Mouse (Mus musculus): ENCODE measurements around the gene Stat6. TPM values are rescaled to one million over a fixed set of nuclear protein-coding genes. Genes with fewer than 3 reads are reported as not detected.

Stat6 gene
- 5.8 and 5.9 TPM in 2 replicates for polyA plus RNA-seq (2015; fragmentation: Nextera tagmentation; extraction: Ambion mirVana)

DNA sequence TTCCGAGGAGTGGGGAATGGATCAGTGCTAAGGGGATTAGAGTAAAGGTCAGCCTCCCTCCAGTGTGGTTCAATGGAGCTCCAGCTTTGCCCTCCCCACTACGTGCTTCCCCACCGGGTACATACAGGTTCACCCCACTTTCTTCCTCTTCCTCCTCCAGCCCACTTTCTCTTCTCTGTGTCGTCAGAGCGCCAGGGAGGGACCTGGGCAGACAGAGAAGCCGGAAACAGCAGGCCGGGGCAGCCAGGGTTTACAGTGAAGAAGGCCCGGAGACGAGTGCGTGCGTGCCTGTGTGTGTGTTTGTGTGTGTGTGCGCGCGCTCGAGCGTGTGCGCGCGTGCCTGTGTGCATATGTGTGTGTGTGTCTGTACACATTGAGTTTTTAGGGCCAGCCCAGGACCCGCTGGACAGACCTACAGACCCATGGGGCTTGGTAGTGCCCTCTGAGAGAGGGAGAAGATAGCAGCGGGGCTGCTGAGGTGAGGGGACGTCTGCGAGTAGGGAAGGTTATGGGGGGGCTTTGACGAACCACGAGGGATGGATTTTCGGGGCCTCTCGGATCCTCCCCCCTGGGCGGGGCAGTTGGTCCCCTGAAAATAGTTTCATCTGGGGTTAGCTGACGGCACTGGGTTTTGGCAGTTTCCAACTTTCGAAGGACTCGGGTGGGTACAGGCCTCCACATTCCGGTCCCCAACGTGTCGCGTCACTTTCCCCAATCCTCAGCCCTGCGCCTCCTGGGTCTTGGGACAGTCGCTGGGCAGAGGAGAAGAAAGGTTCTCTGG, at the start of gene Stat6:
Gene Stat6 (plus strand): TSS at position 215 of the 781 bp plus-strand sequence.
- peak within 1 kb of the TSS; percentile 32 for H3K4me3 ChIP-seq
- H3K36me3 ChIP-seq (replicated peaks) = no peaks in the 10 kb centered on the region
- no peaks in the 10 kb centered on the region for H3K9me3 ChIP-seq
- 0 out of 2 replicates have a peak within 1 kb of the TSS, but pooled peaks have one; percentile 38 for H3K27ac ChIP-seq
- H3K9ac ChIP-seq = peak within 1 kb of the TSS; percentile 16; the same call in 1 of the 2 replicates
- H3K4me2 ChIP-seq = peak within 1 kb of the TSS; percentile 50
- H3K4me1 ChIP-seq = peaks cover 20% of the 10 kb centered on the region
- ATAC-seq (replicated peaks) = peak; percentile 54
- WGBS = 6% methylated on average over 37 of the region's 37 CpGs
- H3K27me3 ChIP-seq (replicated peaks) = peaks cover 28% of the 10 kb centered on the region

- Histone ChIP-seq H3K27ac (no peak overlapping the region), H3K4me2 (no peak overlapping the region), H3K4me3 (no peak overlapping the region), H3K36me3 (replicated peaks) (peaks cover 64% of the 10 kb centered on the region), H3K27me3 (replicated peaks) (no peaks in the 10 kb centered on the region), H3K9ac (no peak overlapping the region), H3K4me1 (peaks cover 9% of the 10 kb centered on the region; the same call in 1 of the 2 replicates), H3K9me3 (no peaks in the 10 kb centered on the region)
- 88% methylated on average over 8 of the region's 8 CpGs for WGBS
- ATAC-seq (replicated peaks) = no peak
These were observed 48.4 kb upstream of the Stat6 start for GRCm38 (mm10) chr10:127594405-127594804.

- no peaks in the 10 kb centered on the region for H3K27me3 ChIP-seq (replicated peaks)
- ATAC-seq (replicated peaks) = no peak
- peaks cover 58% of the 10 kb centered on the region for H3K36me3 ChIP-seq (replicated peaks)
- no peak overlapping the region for H3K9ac ChIP-seq
- H3K4me1 ChIP-seq = peaks cover 9% of the 10 kb centered on the region; the same call in 1 of the 2 replicates
- no peaks in the 10 kb centered on the region for H3K9me3 ChIP-seq
- H3K27ac ChIP-seq = no peak overlapping the region
- H3K4me3 ChIP-seq = no peak overlapping the region
- 93% methylated on average over 30 of the region's 30 CpGs for WGBS
- H3K4me2 ChIP-seq = no peak overlapping the region
These were observed 47.7 kb upstream of the Stat6 start for GRCm38 (mm10) chr10:127594930-127595715.

GRCm38 (mm10) chr10:127596321-127596941, 46.4 kb upstream of the Stat6 start:
- Histone ChIP-seq H3K4me2 (no peak overlapping the region), H3K27ac (peak overlapping the region; percentile 54), H3K4me1 (peaks cover 9% of the 10 kb centered on the region; the same call in 1 of the 2 replicates), H3K9ac (no peak overlapping the region), H3K4me3 (no peak overlapping the region), H3K9me3 (no peaks in the 10 kb centered on the region), H3K36me3 (replicated peaks) (peaks cover 51% of the 10 kb centered on the region), H3K27me3 (replicated peaks) (no peaks in the 10 kb centered on the region)
- peak; percentile 28; the same call in 1 of the 2 replicates for ATAC-seq (replicated peaks)
- WGBS = 56% methylated on average over 7 of the region's 7 CpGs

DNA sequence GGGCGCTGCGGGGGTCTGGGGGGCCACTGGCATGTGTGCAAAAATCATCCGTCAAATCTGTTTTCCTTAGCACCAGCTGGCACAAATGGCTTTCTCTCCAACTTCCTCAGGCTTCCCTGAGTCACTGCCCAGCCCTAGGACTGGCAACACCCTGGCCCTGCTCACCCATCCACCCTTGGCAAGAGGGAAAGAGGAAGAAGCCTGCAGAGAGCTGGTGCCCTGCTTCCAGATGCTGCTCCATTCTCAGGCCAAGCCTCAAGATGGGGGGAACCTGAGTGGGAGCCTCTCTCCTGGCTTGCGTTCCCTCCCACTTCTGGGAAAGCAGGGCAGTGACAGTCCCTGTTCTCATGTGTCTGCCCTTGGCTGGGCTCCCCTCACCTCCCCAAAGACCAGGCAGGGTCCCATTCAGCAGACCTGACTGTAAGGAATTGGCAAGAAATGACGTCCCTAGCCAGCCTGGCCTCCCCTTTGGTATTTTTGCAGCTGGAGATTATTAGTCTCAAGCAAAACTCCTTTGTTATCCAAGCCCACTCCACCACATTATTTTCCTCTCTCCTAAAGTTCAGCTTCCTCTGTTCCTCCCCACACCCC, 45.4 kb upstream of the Stat6 start:
- H3K36me3 ChIP-seq (replicated peaks) = peaks cover 42% of the 10 kb centered on the region
- no peak overlapping the region for H3K9ac ChIP-seq
- no peak overlapping the region for H3K27ac ChIP-seq
- ATAC-seq (replicated peaks) = no peak
- no peaks in the 10 kb centered on the region for H3K27me3 ChIP-seq (replicated peaks)
- WGBS = 79% methylated on average over 5 of the region's 5 CpGs
- H3K4me3 ChIP-seq = no peak overlapping the region
- H3K9me3 ChIP-seq = no peaks in the 10 kb centered on the region
- H3K4me1 ChIP-seq = peaks cover 9% of the 10 kb centered on the region; the same call in 1 of the 2 replicates
- no peak overlapping the region for H3K4me2 ChIP-seq

DNA sequence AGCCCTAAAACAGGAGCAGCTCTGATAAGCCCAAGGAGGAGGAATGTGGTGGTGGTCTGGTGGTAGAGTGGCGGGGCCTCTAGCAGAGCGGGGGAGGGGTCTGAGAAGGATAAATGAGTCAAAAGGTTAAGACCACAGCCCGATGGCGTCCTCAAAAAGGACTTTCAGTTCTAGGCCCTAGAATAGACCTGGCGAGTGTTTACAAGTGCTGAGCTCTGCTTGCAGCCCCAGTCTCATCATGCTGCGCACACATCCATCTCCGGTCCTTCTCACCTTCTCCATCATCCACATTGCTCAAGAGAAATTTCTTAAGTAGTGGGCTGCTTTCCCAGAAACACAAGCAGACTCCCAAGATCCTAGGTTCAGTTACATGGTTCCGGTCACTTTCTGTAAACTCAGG, 44.2 kb upstream of the Stat6 start:
- H3K36me3 ChIP-seq (replicated peaks) = peaks cover 35% of the 10 kb centered on the region
- H3K9ac ChIP-seq = no peak overlapping the region
- no peaks in the 10 kb centered on the region for H3K27me3 ChIP-seq (replicated peaks)
- no peak overlapping the region for H3K27ac ChIP-seq
- no peak overlapping the region for H3K4me2 ChIP-seq
- WGBS = 64% methylated on average over 8 of the region's 8 CpGs
- no peak for ATAC-seq (replicated peaks)
- peaks cover 9% of the 10 kb centered on the region; the same call in 1 of the 2 replicates for H3K4me1 ChIP-seq
- no peaks in the 10 kb centered on the region for H3K9me3 ChIP-seq
- no peak overlapping the region for H3K4me3 ChIP-seq

DNA sequence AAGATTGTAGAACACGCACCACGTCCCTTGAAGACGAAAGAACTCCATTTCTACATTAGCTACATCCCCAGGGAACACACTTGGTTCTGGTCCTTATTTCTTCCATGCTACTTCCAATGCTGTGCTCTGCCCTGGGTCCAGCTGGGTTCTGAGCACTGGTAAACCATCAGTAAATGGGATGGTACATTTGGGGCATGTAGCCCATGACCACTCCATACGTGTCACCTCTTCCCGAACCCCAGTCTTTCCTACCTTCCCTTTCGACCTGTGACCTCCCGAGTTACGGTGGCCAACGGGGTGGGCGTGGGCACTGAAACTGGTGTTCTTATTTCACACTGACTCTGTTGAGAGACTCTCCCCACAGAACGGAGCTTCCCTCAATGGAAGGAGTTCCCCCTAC, 43.5 kb upstream of the Stat6 start:
- H3K4me2 ChIP-seq = no peak overlapping the region
- WGBS = 89% methylated on average over 11 of the region's 11 CpGs
- no peaks in the 10 kb centered on the region for H3K9me3 ChIP-seq
- no peaks in the 10 kb centered on the region for H3K27me3 ChIP-seq (replicated peaks)
- no peak overlapping the region for H3K4me3 ChIP-seq
- peaks cover 35% of the 10 kb centered on the region for H3K36me3 ChIP-seq (replicated peaks)
- no peak for ATAC-seq (replicated peaks)
- no peak overlapping the region for H3K27ac ChIP-seq
- peaks cover 9% of the 10 kb centered on the region; the same call in 1 of the 2 replicates for H3K4me1 ChIP-seq
- no peak overlapping the region for H3K9ac ChIP-seq

DNA sequence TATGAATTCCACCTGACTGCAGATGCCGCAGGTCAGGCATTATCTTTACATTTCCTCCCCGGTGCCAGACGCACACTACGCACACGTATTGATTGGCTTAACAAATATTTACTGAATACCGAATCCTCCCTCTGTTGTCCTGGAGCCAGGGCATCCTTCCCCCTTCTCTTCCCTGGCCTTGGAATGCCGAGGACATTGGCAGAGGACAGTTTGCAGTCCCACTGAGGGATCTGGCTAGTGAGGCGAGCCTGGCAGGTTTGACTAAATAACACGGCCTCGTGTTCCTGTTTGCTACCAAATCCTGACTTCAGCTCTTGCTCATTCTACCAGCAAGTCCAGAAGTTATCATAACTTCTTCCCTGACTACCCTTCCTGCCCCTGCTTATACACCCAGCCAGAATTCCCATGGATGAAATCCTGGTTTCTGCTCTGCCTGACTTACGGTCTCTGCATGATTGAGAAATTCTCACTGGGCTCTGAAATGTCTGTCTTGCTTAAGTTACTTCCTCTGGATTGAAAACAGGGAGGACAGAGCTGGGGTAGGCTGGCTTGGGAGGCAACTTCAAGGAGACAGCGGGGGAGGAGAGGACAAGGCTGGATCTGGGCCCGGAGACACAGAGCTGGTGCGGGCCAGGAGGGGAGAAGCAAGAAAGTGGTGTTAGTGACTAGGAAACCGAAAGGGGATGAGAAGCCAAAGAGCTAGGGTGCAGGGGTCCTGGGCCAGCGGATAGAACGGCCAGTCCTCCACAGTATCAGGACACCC, 42.8 kb upstream of the Stat6 start:
- Histone ChIP-seq H3K4me1 (peaks cover 9% of the 10 kb centered on the region; the same call in 1 of the 2 replicates), H3K9me3 (no peaks in the 10 kb centered on the region), H3K4me3 (no peak overlapping the region), H3K36me3 (replicated peaks) (peaks cover 35% of the 10 kb centered on the region), H3K27me3 (replicated peaks) (no peaks in the 10 kb centered on the region), H3K4me2 (no peak overlapping the region), H3K27ac (0 out of 2 replicates have a peak overlapping the region, but pooled peaks have one; percentile 10), H3K9ac (no peak overlapping the region)
- 67% methylated on average over 17 of the region's 17 CpGs for WGBS
- ATAC-seq (replicated peaks) = no peak

- H3K9me3 ChIP-seq = no peaks in the 10 kb centered on the region
- 92% methylated on average over 6 of the region's 6 CpGs for WGBS
- ATAC-seq (replicated peaks) = no peak
- no peaks in the 10 kb centered on the region for H3K27me3 ChIP-seq (replicated peaks)
- peaks cover 38% of the 10 kb centered on the region for H3K36me3 ChIP-seq (replicated peaks)
- H3K4me1 ChIP-seq = no peaks in the 10 kb centered on the region
- no peak overlapping the region for H3K27ac ChIP-seq
- no peak overlapping the region for H3K9ac ChIP-seq
- H3K4me2 ChIP-seq = no peak overlapping the region
- H3K4me3 ChIP-seq = no peak overlapping the region
These were observed 40.6 kb upstream of the Stat6 start for GRCm38 (mm10) chr10:127602194-127602593.

DNA sequence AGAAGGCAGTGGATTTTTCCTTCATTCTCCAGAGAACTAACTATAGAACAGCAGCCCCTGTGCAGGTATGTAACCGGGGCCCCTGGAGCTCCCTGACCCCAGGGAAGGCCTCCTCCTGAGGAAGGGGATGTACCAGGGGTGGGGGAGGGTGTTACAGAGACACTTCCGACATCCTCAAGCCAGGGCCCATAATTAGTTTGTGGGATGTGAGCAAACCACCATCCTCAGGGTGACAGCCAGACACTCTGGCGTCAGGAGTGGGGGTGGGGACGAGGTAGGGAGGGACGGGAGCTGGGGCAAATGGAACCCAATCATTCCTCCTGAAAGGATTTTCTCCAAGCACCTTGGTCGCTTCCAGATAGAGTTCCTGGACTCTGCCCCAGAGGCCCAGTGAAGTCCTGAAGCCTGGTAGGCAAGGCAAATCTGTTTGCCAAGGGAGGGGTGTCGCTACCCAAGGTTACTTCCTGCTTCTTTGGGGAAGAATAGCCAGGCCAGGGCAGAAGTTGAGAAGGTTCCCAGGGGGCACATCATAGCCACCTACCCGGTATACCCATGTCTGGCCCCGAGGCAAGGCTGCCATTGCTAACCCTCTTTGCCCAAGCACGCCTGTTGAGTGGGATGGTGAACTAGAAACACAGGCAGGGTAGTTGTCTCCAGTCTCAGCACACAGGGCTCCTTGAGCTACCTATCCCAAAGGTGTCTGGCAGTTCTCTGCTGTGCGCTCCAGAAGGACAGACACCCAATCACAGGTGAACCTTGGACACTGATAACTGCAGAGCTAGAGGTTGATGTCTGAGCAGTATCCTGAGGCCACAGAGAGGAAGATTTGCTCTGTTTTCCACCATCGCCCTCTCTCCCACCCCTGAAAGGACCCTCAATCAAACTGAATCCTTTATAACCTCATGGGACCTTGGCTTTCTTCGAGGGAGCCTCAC, 39.1 kb upstream of the Stat6 start:
- Histone ChIP-seq H3K27ac (no peak overlapping the region), H3K9me3 (no peaks in the 10 kb centered on the region), H3K4me3 (no peak overlapping the region), H3K4me1 (no peaks in the 10 kb centered on the region), H3K27me3 (replicated peaks) (no peaks in the 10 kb centered on the region), H3K9ac (no peak overlapping the region), H3K4me2 (no peak overlapping the region), H3K36me3 (replicated peaks) (peaks cover 39% of the 10 kb centered on the region)
- WGBS = 85% methylated on average over 13 of the region's 13 CpGs
- no peak for ATAC-seq (replicated peaks)

Data from midbrain, embryonic 15.5 days (tissue).